Mouse (Mus musculus) gastrocnemius, postnatal 36 days (tissue): ENCODE results near the gene Efcab12. TPM values are rescaled to one million over a fixed set of nuclear protein-coding genes. Genes with fewer than 3 reads are reported as not detected.

ENCODE experiments used
- DNase-seq, 2 experiments: peaks; one replicate each; pipeline ENCODE4 v3.0.0; 2022
- intact Hi-C: fragments of 180-260 bp; cut with DNase I; formaldehyde crosslinking; loops from one replicate; pipeline ENCODE4 v1.15.1; 2025
- total RNA-seq, 2 experiments: library from RNA; stranded (reverse); gene quantifications; 2 replicates each; pipeline ENCODE4 v1.2.3; 2021

The Efcab12 gene
- total RNA-seq, 2 experiments from 2014 or later, result 0.10 to 0.25 TPM

DNA sequence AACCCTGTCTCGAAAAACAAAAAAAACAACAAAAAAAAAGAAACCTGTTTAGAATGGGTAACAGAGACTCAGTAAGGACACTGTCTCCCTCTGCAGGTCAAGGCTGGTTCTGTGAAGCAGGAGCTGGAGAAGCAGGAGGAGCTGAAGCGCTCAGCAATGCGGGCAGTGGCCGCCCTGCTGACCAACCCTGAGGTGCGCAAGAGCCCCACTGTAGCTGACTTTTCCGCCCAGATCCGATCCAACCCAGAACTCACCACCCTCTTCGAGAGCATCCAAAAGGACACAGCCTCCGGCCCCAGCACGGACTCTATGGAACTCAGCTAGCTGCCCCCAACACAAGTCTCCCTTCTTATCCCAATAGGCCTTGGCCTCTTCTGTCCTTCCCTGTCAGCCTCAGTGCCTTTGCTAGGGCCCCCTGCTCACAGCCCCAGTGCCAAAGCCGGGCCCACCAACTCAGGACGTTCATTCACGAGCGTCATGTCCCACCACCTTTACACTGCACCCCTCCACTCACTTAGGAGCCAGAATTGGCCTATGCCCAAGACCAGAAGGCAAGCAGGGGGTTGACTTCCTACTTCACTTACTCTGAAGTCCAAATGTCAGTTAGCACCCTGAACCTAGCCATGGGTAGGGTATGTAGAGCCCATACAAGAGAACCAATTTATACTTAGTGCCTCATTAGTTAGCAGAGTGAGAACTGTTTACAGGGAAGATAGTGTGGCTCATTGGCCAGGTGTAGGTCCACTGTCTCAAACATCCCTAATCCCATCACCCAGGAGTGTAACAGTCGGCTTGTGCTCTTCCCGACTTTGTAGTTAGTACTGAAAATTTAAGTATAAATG is 34.5 kb downstream of the Efcab12 start:
- intact Hi-C loops, result loop anchor here (10.0 kb wide), 1 partner anchor 79 kb away; no protein-coding TSS in a partner anchor
- DNase-seq, result peak; percentile 45 to 52

DNA sequence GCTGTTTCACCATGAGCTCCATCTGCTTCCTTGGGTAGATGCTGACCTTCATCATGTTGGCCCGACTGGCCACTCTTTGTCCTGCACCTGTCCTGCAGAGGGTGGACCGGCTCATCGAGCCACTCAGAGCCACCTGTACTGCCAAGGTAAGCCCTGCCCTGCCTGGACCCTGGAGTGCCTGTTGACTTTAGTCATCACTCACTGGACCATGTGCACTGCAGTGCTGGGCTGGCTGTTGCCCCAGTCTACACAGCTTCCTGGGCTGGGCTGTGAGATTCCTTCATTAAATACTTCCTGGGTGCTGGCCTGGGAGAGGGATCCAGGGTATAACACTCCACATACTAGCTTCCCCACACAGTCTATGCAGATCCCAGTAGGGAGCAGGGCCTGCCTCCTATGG is 36.4 kb downstream of the Efcab12 start:
- DNase-seq, result no peak
- intact Hi-C loops, result loop anchor here (10.0 kb wide), 1 partner anchor 77 kb away; no protein-coding TSS in a partner anchor

DNA sequence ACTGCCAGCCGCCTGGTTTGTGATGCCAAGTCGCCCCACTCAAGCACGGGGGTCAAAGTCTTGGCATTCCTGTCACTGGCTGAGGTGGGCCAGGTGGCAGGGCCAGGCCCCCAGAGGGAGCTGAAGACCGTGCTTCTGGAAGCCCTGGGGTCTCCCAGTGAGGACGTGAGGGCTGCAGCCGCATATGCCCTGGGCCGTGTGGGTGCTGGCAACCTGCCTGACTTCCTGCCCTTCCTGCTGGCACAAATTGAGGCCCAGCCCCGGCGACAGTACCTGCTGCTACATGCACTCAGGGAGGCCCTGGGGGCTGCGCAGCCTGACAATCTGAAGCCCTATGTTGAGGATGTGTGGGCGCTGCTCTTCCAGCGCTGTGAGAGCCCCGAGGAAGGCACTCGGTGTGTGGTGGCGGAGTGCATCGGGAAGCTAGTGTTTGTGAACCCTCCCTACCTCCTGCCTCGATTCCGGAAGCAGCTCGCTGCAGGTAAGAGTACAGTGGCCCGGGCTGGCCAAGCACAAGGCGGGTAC is 45.5 kb downstream of the Efcab12 start:
- intact Hi-C loops, result no loop called here
- no peak for DNase-seq

DNA sequence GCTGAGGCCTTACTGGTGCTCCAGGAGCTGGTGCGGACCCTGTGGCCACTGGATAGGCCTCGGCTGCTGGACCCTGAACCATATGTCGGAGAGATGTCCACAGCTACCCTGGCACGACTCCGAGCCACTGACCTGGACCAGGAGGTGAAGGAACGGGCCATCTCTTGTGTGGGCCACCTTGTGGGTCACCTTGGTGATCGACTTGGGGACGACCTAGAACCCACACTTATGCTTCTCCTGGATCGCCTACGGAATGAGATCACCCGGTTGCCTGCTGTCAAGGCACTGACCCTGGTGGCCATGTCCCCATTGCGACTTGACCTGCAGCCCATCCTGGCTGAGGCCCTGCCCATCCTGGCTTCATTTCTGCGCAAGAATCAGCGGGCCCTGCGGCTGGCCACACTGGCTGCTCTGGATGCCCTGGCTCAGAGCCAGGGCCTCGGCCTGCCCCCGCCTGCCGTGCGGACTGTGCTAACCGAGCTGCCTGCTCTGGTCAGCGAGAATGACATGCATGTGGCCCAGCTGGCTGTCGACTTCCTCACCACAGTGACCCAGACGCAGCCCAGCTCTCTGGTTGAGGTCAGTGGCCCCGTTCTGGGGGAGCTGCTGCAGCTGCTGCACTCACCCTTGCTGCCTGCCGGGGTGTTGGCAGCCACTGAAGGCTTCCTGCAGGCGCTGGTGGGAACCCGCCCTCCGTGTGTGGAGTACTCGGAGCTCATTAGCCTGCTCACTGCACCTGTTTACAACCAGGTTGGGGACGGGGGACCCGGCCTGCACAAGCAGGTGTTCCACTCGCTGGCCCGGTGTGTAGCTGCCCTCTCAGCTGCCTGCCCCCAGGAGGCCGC is 46.1 kb downstream of the Efcab12 start:
- intact Hi-C loops, result no loop called here
- DNase-seq, result peak in 1 of 2 experiments; percentile 27

DNA sequence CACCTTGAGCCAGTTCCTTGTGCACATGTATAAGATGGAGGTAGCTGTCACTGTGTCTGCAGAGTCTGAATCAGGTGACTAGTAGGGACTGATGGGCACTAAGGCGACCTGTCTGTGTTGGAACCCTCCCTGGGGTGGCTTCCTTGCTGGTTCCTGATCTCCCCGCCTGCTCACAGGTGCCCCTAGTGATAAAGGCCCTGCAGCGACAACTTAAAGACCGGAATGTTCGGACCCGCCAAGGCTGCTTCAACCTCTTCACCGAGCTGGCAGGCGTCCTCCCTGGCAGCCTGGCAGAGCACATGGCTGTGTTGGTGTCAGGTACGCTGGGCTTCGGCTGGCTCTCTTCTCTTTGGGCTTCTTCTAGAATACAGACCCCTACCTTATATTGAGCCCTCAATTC is 47.2 kb downstream of the Efcab12 start:
- intact Hi-C loops, result no loop called here
- no peak for DNase-seq

DNA sequence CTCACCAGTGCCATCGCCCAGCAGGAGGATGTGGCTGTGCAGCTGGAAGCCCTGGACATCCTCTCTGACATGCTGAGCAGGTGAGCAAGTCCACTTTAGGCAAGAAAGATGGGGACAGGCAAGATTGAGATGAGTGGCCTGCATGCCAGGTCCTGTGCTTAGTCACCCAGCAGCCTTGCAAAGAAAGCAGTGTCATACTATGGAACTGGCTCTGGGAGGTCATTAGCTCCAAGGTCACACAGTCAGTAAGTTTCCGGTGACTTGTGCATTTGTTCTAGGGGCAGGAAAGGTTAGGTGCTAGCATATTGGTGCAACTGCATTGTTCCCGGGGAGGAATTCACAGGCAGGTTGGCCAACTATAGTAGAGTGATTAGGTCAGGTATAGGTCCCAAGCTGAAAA is 55.4 kb downstream of the Efcab12 start:
- DNase-seq, result no peak
- intact Hi-C loops, result no loop called here

DNA sequence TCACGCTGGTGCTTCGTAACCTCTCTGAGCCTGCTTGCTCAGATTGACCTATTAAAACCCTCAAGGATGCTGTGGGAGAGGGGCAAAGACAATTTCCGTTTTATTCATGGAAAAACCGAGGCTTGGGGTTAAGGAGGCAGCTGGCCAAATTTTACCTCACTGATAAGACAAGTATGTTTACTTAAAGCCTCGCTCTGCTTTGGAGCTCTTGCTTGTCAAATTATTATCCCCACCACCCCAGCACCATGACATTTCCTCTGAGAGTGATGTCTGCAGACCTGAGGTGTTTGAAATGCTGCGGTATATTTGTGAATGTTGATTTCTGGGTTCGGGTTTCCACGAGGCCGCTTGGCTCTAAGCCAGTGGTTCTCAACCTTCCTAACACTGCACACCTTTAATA is 61.8 kb downstream of the Efcab12 start:
- DNase-seq, result no peak
- intact Hi-C loops, result no loop called here

DNA sequence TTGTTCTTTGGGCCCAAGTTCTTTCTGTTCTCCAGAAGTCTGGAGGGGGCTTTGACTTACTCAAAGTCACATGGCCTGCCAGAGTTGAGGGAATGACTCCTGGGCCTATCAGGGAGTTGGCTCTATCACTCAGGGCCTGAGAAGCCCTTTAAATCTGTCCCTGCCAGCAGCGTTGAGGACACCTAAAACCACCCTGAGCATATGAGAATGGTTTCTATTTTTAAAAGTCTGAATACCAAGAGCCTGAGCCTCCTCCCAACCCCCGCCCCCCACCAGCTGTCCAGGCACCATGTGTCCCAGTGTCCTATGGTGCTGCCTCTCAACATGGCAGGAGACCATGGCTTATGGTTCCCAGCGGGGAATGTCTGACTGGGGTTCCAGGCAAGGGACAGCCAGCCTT is 62.4 kb downstream of the Efcab12 start:
- peak in 1 of 2 experiments; percentile 36 for DNase-seq
- intact Hi-C loops, result no loop called here

DNA sequence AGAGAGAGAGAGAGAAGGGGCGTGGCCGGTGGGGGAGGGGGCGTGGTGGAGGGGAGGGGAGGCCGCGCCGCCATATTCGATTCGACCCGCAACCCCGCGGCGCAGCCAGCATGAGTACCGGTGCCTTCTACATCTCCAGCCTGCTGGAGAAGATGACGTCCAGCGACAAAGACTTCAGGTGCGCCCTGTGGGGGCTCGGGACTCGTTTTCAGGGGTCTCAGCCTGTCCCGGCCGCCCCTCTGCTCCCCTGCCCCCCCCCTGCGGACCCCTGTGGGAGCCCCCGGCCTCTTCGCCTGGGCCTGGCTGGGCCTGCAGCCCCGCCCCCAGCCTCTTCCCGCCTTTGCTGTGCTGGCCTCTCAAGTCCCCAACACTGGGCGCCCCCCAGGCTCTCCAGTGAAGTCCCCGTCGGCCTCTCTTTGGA is 63.7 kb downstream of the Efcab12 start, which contains the start of gene Cand2:
Gene Cand2, plus strand, starts transcription at position 38 of the 421 bp plus-strand sequence.
- intact Hi-C loops, result no loop called here
- peak in 1 of 2 experiments; percentile 33 for DNase-seq

DNA sequence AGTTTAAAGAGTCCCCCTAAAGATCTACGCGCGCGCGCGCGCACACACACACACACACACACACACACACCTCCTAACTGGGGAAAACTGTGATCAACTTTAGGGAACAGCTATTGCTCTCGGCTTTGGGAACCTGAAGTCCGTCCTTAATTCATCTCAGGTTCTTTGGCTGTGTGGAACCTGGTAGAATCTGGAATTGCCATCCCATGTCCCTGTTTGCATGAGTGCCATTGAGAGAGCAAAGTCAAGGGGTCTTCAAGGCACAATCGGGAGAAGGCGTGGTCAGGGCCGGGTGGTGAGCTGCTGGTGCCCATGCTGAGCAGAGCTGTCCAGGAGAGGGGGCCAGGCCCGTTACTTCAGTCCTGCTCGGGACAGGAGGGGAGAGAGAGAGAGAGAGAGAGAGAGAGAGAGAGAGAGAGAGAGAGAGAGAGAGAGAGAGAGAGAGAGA is 64.2 kb downstream of the Efcab12 start:
- DNase-seq, result no peak
- intact Hi-C loops, result no loop called here

DNA sequence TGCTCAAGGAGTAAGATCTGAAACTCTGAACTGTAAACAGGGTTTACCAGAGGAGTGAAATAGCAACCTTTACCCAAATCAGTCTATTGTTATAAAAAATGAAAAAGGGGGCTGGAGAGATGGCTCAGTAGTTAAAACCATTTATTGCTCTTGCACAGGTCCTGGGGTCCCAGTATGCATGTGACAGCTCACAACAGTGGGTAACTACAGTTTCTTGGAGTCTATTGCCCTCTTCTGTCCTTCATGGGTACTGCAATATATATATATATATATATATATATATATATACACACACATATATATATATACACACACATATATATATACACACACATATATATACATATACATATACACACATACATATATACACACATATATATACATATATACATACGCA is 65.6 kb downstream of the Efcab12 start:
- no peak for DNase-seq
- intact Hi-C loops, result no loop called here

DNA sequence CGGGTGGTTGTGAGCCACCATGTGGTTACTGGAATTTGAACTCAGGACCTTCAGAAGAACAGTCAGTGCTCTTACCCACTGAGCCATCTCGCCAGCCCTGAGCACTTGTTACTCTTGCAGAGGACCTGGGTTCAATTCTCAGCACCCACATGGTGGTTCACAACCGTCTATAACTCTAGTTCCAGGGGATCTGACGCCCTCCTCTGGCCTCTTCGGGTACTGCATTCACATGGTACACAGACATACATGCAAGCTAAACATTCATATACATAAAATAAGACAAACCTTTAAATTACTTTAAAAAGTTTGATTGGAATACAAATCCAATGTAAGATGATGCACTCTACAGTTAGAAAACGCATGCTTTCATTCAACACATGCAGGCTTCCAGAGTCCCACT is 66.0 kb downstream of the Efcab12 start:
- intact Hi-C loops, result no loop called here
- DNase-seq, result no peak

DNA sequence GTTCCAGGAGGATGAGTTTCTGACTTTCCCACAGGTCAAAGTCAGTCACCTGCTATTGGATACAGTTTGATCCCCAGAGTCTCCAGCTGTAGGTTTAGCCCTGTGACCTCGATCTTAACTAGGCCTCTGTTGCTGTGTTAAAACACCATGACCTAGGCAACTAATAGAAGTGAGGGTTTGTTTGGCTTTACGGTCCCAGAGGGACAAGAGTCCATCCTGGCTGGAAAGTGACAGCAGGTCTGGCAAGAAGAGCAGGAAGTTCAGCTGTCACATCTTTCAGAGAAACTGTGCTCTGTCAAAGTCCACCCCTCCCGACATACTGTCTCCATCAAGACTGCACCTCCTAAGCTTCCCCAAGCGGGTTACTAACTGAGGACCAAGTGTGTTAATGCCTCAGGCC is 67.4 kb downstream of the Efcab12 start:
- DNase-seq, result no peak
- intact Hi-C loops, result no loop called here

DNA sequence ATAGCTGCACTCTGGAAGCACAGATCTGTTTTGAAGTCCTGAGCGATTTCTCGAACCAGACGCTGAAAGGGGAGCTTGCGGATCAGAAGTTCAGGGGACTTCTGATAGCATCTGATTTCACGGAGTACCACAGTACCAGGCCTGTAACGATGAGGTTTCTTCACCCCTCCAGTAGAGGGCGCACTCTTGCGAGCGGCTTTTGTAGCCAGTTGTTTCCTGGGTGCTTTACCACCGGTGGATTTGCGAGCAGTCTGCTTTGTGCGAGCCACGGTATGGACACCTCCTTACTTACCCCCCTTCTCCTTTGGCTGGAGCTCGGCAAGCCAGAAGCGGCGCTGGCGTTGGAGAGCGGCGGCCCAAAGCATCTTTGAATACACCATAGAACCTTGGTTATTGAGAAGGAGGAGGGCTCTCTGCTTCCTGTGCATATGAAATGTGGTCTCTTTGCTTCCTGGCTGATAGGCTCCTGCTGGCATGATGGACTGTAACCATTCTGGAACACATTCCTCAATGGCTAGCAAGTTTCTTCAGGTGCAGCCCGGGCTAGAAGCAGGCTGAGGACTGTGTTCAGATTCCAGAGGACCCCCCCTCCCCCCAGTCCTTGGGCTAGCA is 68.0 kb downstream of the Efcab12 start:
- intact Hi-C loops, result no loop called here
- no peak for DNase-seq

DNA sequence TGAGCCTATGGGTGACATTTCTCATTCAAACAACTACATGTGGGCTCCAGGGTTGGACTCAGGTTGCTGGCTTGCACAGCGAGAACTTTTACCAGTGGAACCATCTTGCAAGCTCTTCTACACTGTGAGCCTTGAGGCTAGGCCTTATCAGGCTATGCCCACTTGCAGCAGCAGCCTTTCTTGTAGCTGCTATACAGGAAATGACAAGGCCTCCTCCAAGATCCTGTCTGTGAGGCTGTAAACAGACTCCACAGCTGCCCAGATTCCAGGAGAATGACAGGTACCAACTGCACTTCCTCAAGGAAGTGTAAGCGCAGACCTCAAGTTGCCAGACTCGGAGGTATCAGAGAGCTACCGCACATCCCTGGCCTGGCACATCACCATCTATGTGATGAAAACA is 70.0 kb downstream of the Efcab12 start:
- intact Hi-C loops, result no loop called here
- DNase-seq, result no peak

DNA sequence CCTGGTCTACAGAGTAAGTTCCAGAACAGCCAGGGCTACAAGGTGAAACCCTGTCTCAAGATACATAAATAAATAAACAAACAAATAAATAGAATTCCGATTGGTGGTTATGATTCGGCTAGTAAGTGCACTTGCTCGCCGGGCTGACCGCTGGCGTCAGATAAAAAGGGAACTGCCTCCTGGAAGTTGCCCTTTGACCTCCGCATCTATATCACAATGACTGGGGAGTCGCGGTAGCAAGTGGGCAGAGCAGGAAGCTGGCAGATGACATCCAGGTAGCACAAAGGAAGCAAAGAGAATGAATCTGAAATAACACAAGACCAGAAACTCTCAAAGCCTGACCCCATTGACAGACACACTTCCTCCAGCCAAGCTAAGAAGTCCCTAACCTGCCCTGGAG is 70.9 kb downstream of the Efcab12 start:
- DNase-seq, result no peak
- intact Hi-C loops, result no loop called here

DNA sequence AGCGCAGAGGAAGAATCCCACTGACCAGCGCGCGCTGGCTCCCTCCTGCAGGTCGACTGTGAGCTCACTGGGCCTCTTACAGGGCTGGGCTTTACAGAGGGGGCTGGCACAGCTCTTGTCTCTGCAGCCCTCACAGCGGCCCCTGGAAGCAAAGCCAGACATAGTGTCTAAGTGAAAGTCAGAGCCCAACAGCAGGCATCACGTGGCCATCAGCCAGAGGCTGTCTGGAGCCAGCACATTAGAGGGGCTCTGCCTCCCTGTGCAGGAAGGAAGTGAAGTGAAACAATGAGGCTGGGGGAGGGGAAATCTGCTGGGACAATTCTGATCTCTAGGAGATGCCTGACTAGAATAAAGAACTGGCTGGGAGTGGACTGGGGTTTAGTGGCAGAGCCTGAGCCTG is 74.0 kb downstream of the Efcab12 start:
- intact Hi-C loops, result no loop called here
- no peak for DNase-seq

DNA sequence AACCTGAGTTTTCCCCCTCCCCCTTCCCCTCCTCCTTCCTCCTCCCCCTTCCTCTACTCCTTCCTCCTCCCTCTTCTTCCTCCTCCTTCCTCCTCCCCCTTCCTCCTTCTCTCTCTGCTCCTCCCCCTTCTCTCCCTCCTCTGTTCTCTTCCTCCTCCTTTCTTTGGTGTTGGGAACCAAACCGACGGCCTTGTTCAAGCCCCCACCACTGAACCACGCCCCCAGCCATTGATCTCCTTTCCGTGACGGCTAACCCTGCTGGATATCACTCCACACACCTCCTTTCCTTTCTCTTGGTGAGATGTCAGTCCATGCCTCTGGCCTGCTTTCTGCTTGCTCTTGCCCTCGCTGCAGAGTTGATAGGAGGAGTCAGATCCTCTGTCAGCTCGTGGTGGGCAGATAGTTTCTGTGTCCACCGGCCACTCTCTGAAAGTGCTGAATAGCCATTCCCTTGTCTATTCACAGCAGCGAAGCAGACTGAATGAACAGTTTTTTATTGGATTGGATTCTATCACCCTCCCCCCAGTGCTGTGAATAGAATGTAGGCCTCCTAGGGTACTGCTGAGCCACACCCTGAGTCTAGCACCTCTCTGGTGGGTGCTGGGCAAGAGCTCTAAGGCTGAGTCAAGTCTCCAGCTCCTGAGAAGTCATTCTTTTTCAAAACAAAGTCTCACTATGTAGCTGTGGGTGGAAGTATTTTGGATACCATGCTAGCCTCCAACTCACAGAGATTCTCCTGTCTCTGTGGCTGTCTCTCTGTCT is 76.0 kb downstream of the Efcab12 start, which contains the start of gene Tmem40:
Gene Tmem40, minus strand, starts transcription at position 416 of the 762 bp plus-strand sequence.
- intact Hi-C loops, result no loop called here
- DNase-seq, result no peak

DNA sequence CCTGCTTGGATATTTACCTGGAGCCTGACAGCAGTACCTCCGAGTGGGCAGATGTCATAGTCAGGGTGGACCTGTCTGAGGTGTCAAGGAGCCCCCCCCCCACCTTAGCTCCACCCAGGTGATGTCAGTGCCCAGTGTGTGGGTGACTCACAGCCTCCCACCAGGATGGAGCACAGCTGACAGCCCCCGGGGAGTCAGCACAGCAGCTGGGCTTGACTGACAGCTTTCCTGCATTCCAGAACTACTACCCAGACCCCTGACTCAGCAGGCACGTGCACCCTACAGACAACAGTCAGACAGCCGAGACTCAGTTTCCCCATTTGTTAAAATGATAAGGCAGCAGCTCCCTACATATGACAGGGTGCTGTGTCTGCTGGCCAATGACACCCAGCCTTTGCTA is 77.2 kb downstream of the Efcab12 start:
- intact Hi-C loops, result no loop called here
- DNase-seq, result no peak
